Mouse (Mus musculus) right cerebral cortex, adult 2 months (tissue): ENCODE results near the gene Krt31.

Source experiments
- DNase-seq, 2 experiments: peaks; one replicate each; pipeline ENCODE4 v3.0.0; 2021 to 2022; ENCODE audit warnings: low spot score in 2 of 2

Krt31 gene

DNA sequence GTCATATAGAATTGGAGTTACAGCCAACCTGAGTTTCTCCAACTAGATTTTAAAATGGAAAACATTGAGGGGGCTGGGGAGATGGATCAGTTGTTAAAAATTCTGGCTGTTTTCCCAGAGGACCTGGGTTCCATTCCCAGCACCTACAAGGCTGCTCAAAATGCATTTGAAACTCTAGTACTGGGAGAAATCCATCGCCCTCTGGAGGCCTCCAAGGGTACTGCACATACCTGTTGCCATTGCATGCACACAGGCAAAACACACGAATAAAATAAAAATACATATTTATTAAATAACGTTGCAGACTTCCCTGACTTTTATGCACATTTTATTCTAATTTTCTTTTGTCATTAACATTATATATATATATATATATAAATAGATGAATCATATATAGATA, 43.7 kb downstream of the Krt31 start:
- DNase-seq, result no peak

- DNase-seq, result no peak
These were observed 44.4 kb downstream of the Krt31 start for GRCm38 (mm10) chr11:100005905-100006304.

DNA sequence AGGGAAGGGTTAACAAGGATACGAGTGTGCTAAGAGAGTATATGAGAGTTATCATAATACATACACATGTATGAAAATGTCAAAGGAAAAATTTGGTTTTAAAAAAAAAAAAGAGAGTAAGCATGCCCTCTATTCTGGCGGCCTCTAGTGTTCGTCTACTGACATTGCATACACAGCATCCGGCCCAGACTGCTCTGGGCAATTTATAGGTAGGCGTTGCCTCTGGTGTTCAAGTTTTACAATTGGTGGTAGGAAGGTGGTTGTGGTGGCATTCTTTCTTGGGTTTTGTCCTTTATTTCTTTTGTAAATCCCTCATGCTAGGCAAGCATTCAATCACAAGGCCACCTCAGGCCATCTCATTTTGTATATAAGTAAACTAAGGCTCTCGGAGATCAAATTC, 45.5 kb downstream of the Krt31 start:
- peak; percentile 43 to 81 for DNase-seq

DNA sequence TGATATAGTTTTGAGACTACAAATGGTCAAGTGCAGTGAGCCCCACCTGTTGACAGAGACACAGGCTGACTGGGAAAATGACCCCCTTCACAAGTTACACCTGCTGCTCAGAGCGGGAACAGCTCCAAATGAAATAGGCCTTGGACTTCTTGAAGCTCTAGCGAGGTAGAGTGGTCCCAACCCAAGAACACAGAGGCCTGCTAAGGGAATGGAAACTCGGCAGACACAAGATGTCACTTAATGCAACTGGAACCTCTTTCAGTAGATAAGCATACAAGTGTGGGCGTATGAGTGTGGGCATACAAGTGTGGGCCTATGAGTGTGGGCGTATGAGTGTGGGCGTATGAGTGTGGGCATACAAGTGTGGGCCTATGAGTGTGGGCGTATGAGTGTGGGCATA, 51.3 kb downstream of the Krt31 start:
- no peak for DNase-seq
